Mouse (Mus musculus) heart, adult 10 weeks (tissue): ENCODE measurements around the gene Mtrf1l. TPM values are rescaled to one million over a fixed set of nuclear protein-coding genes. Genes with fewer than 3 reads are reported as not detected.

Experiments
- polyA plus RNA-seq: library from polyadenylated mRNA; stranded (reverse); fragments of 350-450 nt; fragmentation: Illumina TruSeq; extraction: RNeasy Lipid Tissue Mini Kit (QIAGEN cat#74804); gene quantifications from one replicate; pipeline ENCODE4 v1.2.3, GENCODE M21; 2014; ENCODE audit warnings: low read depth, low replicate concordance

The Mtrf1l gene
- polyA plus RNA-seq, result 18.9 TPM

GRCm38 (mm10) chr10:5823740-5824491, at the start of gene Mtrf1l:
Gene Mtrf1l (minus strand): TSS chr10:5823910.

GRCm38 (mm10) chr10:5805243-5805730, 18.4 kb downstream of the Mtrf1l start, which contains the start of gene Fbxo5:
Gene Fbxo5 (minus strand): TSS chr10:5805600.

Other genes starting within 250 kb of the Mtrf1l start
- gene Myct1, start 230.1 kb downstream of the Mtrf1l start, polyA plus RNA-seq, result 16.1 TPM
- gene Vip, start 184.7 kb downstream of the Mtrf1l start, polyA plus RNA-seq, result not detected
- gene Fbxo5, start 18.3 kb downstream of the Mtrf1l start, polyA plus RNA-seq, result not detected
- gene Rgs17, start 98.5 kb upstream of the Mtrf1l start, polyA plus RNA-seq, result 0.76 TPM